ENCODE assay signal across 26 mouse cellular contexts in the genomic region with DNA sequence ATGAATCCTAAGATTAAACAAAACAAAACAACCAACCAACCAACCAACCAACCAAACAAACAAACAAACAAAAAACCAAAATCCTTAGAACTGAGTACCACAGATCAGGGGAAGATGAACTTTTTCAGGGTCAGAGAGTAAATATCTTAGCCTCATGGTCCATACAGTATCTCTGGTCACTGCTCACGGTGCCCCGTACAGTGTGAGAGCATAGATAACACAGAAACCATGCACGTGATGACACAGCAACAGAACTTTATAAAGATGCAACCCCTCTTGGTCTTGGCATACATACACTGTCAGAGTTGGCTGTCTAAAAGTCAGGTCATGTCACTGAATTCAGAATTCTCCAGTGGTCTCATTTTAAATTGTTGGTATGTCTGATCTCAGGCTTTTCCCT.
DNase-seq lines count a peak whose midpoint lies in the region; ATAC-seq and TF ChIP-seq lines count a peak whose summit lies in the region.
"Had no signal": no experiment of that assay in that cellular context is flagged by ENCODE, and none has a peak within 500 bp of the region (broad histone marks: within the 10 kb centered on the region; RNA-seq: fewer than 3 reads in every experiment).

No protein-coding gene starts in this region.

- peak; percentile 85 for TF ChIP-seq EP300 in liver, postnatal 0 days (IDR thresholded peaks at IDR 0.05; ENCODE audit: low read depth)

- no peak overlapping the region for H3K4me2 ChIP-seq in liver, postnatal 0 days (ENCODE audit: low read depth, low read length)
- H3K4me2 ChIP-seq in forebrain, embryonic 14.5 days (ENCODE audit: low read length): no peak overlapping the region
- H3K4me2 ChIP-seq: heart, embryonic 15.5 days; limb, embryonic 12.5 days; lung, embryonic 14.5 days; midbrain, embryonic 11.5 days; neural tube, embryonic 12.5 days had no signal

- DNase-seq in G1E (ENCODE audit: low spot score) (no peak), liver (peak; percentile 77)
- peak; percentile 40 for DNase-seq in c-Kit-positive CD71-positive TER-119-negative erythroid progenitor cells, embryonic 14.5 days (ENCODE audit: low read depth)
- no peak for DNase-seq in liver, postnatal 0 days
- no peak for DNase-seq in kidney, adult 9 months
- no peak for DNase-seq in forebrain, embryonic 14.5 days (ENCODE audit: low spot score)
- no peak for DNase-seq in natural killer cell, adult 2 months (ENCODE audit: low spot score in 2 of 2)
- DNase-seq: adrenal gland, adult 8-10 months; cerebellum, adult 18-20 months; cerebellum, postnatal 25 days; embryo, embryonic 11 days; gastrocnemius, postnatal 10 days; heart, adult 2 months; kidney, adult 8-10 months; kidney, postnatal 36 days; lung, embryonic 14.5 days; lung, postnatal 4 days; right cerebral cortex, adult 18-20 months; thymus, adult 18-20 months; thymus, postnatal 4 days had no signal

- no peak for TF ChIP-seq CTCF in G1E (IDR thresholded peaks at IDR 0.05; ENCODE audit: low read depth, low read length)
- TF ChIP-seq CTCF in liver, postnatal 0 days (IDR thresholded peaks at IDR 0.05; ENCODE audit: low read depth): no peak

- H3K4me1 ChIP-seq in G1E (ENCODE audit: insufficient read depth, low read depth, low read length): peaks cover 63% of the 10 kb centered on the region
- peaks cover 6% of the 10 kb centered on the region; the same call in 1 of the 2 replicates for H3K4me1 ChIP-seq in liver, postnatal 0 days (ENCODE audit: insufficient read depth)
- no peaks in the 10 kb centered on the region for H3K4me1 ChIP-seq in forebrain, embryonic 14.5 days (ENCODE audit: control insufficient read depth, insufficient read depth, low read length)
- H3K4me1 ChIP-seq: heart, embryonic 15.5 days; neural tube, embryonic 12.5 days had no signal

- H3K9ac ChIP-seq in liver, postnatal 0 days (replicated peaks): no peak overlapping the region
- H3K9ac ChIP-seq in forebrain, embryonic 14.5 days (ENCODE audit: low read length): no peak overlapping the region
- H3K9ac ChIP-seq: heart, embryonic 15.5 days; limb, embryonic 12.5 days; lung, embryonic 14.5 days; neural tube, embryonic 12.5 days had no signal

- H3K27me3 ChIP-seq in G1E (ENCODE audit: insufficient read depth, low read length): no peaks in the 10 kb centered on the region
- no peaks in the 10 kb centered on the region for H3K27me3 ChIP-seq in liver, postnatal 0 days (ENCODE audit: insufficient read depth, low read length)
- no peaks in the 10 kb centered on the region for H3K27me3 ChIP-seq in forebrain, embryonic 14.5 days (replicated peaks; ENCODE audit: control insufficient read depth, insufficient read depth, low read length)
- H3K27me3 ChIP-seq: heart, embryonic 15.5 days; neural tube, embryonic 12.5 days; Patski had no signal

- no peak overlapping the region for H3K27ac ChIP-seq in liver, postnatal 0 days (ENCODE audit: low read depth)
- H3K27ac ChIP-seq in forebrain, embryonic 14.5 days (ENCODE audit: low read depth, low read length): no peak overlapping the region
- H3K27ac ChIP-seq: heart, adult 2 months; heart, embryonic 15.5 days; hindbrain, postnatal 0 days; limb, embryonic 12.5 days; neural tube, embryonic 12.5 days had no signal

- peaks cover 88% of the 10 kb centered on the region for H3K36me3 ChIP-seq in G1E (replicated peaks)
- peaks cover 3% of the 10 kb centered on the region; the same call in 1 of the 2 replicates for H3K36me3 ChIP-seq in liver, postnatal 0 days (replicated peaks; ENCODE audit: insufficient read depth, low read length)
- no peaks in the 10 kb centered on the region for H3K36me3 ChIP-seq in forebrain, embryonic 14.5 days (ENCODE audit: control insufficient read depth, insufficient read depth, low read length)
- H3K36me3 ChIP-seq: heart, embryonic 15.5 days; neural tube, embryonic 12.5 days had no signal

- 49% methylated on average over 3 of the region's 3 CpGs for WGBS in liver, postnatal 0 days (ENCODE audit: insufficient replicate concordance)
- WGBS in forebrain, embryonic 14.5 days: 91% methylated on average over 3 of the region's 3 CpGs

- ATAC-seq in G1E (ENCODE audit: extremely low read depth, insufficient number of reproducible peaks, low FRiP score, poor library complexity, severe bottlenecking): peak; percentile 56
- peak; percentile 91 for ATAC-seq in liver, postnatal 0 days
- no peak for ATAC-seq in forebrain, embryonic 14.5 days
- ATAC-seq: hindbrain, postnatal 0 days; Patski had no signal

- H3K9me3 ChIP-seq in G1E (replicated peaks): no peaks in the 10 kb centered on the region
- no peaks in the 10 kb centered on the region for H3K9me3 ChIP-seq in liver, postnatal 0 days (ENCODE audit: low read length)
- no peaks in the 10 kb centered on the region for H3K9me3 ChIP-seq in forebrain, embryonic 14.5 days (replicated peaks; ENCODE audit: control insufficient read depth, low read length)
- H3K9me3 ChIP-seq: heart, embryonic 15.5 days; limb, embryonic 12.5 days; neural tube, embryonic 12.5 days had no signal

- H3K4me3 ChIP-seq in G1E (ENCODE audit: low read depth, low read length): no peak overlapping the region; the same call in 1 of the 2 replicates
- no peak overlapping the region for H3K4me3 ChIP-seq in liver, postnatal 0 days (ENCODE audit: low read depth, low read length)
- H3K4me3 ChIP-seq in forebrain, embryonic 14.5 days (ENCODE audit: low read depth, low read length): no peak overlapping the region
- H3K4me3 ChIP-seq: heart, adult 2 months; heart, embryonic 15.5 days; limb, embryonic 12.5 days; neural tube, embryonic 12.5 days had no signal

Comparison
In these comparisons a context has a peak if more than half of its experiments do, and no peak if none do; other contexts are left out.
1. DNase-seq: peak in c-Kit-positive CD71-positive TER-119-negative erythroid progenitor cells, embryonic 14.5 days (single experiment) and liver (single experiment); none in G1E (single experiment), liver, postnatal 0 days (single experiment), kidney, adult 9 months (single experiment), forebrain, embryonic 14.5 days (single experiment) and natural killer cell, adult 2 months (0 of 2).